Mouse (Mus musculus): ENCODE data around the gene Tanc2. TPM values are rescaled to one million over a fixed set of nuclear protein-coding genes. Genes with fewer than 3 reads are reported as not detected.
A peak's percentile ranks its signal among the peaks of the same experiment; 100 is the strongest.

The Tanc2 gene
- polyA plus RNA-seq, 1 experiment from 2014 or later = 17.7 TPM

- H3K4me3 ChIP-seq (replicated peaks) = no peak overlapping the region
- 0 out of 2 replicates have a peak, but pooled peaks cover 11% of the 10 kb centered on the region for H3K36me3 ChIP-seq (replicated peaks)
- peaks cover 18% of the 10 kb centered on the region for H3K4me1 ChIP-seq
- no peak overlapping the region for H3K9ac ChIP-seq
- 88% methylated on average over 8 of the region's 8 CpGs for WGBS
- no peaks in the 10 kb centered on the region for H3K27me3 ChIP-seq
- no peak overlapping the region for H3K4me2 ChIP-seq
- no peak overlapping the region for H3K27ac ChIP-seq
- H3K9me3 ChIP-seq = no peaks in the 10 kb centered on the region
- no peak for ATAC-seq (ENCODE audit: low FRiP score)
These were observed 345.7 kb downstream of the Tanc2 start for GRCm38 (mm10) chr11:105935496-105935895.

GRCm38 (mm10) chr11:105936200-105936599 lies 346.4 kb downstream of the Tanc2 start:
- Histone ChIP-seq H3K9me3 (no peaks in the 10 kb centered on the region), H3K36me3 (replicated peaks) (0 out of 2 replicates have a peak, but pooled peaks cover 11% of the 10 kb centered on the region), H3K4me2 (no peak overlapping the region), H3K4me1 (peaks cover 18% of the 10 kb centered on the region), H3K4me3 (replicated peaks) (no peak overlapping the region), H3K27ac (no peak overlapping the region), H3K27me3 (no peaks in the 10 kb centered on the region), H3K9ac (no peak overlapping the region)
- ATAC-seq (ENCODE audit: low FRiP score) = no peak
- 91% methylated on average over 6 of the region's 6 CpGs for WGBS

DNA sequence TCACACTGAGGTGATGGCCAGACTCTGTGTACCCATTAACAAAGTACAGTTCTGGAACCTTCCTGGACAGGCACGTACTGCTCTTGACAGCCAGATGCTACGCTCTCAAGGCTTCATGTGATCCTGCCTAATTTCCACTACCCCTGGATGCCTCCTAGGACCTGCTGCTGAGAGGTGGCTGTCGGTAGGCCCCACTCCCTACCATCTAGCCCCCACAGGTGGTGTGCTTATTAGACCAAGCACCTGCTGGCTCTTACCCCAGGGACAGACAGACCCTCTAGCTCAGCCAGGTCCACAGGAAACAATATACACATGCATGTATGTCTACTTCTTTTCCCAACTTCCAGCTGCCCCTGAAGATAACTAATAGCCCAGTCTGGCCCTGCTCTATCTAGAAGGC lies 347.2 kb downstream of the Tanc2 start:
- 96% methylated on average over 3 of the region's 3 CpGs for WGBS
- no peak for ATAC-seq (ENCODE audit: low FRiP score)
- peaks cover 20% of the 10 kb centered on the region for H3K4me1 ChIP-seq

DNA sequence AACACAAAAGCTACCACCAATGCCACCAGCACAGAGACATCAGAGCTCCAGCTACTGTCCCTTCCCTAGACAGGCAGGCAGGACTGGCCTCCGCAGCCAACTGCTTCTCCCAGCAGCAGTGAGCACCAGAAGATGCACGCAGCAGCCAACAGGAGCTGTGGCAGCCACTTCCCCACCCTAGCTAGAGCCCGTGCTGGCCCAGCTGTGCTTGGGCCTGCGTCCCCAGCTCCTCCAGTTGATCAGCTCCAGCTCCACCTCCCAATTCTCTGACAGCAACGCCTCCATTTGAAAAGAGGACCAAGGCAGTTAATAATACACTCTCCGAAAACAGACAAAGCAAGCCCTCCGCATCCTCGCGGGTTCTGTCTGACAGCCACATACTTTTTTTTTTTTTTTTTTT lies 349.0 kb downstream of the Tanc2 start:
- Histone ChIP-seq H3K4me3 (replicated peaks) (no peak overlapping the region), H3K36me3 (replicated peaks) (0 out of 2 replicates have a peak, but pooled peaks cover 11% of the 10 kb centered on the region), H3K4me2 (no peak overlapping the region), H3K9ac (no peak overlapping the region), H3K27ac (0 out of 2 replicates have a peak overlapping the region, but pooled peaks have one; percentile 20), H3K27me3 (0 out of 2 replicates have a peak, but pooled peaks cover 19% of the 10 kb centered on the region), H3K9me3 (no peaks in the 10 kb centered on the region), H3K4me1 (peaks cover 27% of the 10 kb centered on the region)
- ATAC-seq (ENCODE audit: low FRiP score) = no peak
- WGBS = 42% methylated on average over 9 of the region's 9 CpGs

More for the DNA sequence above, 347.2 kb downstream of the Tanc2 start:
- Histone ChIP-seq H3K4me2 (no peak overlapping the region), H3K9me3 (no peaks in the 10 kb centered on the region), H3K27ac (no peak overlapping the region), H3K9ac (no peak overlapping the region), H3K27me3 (0 out of 2 replicates have a peak, but pooled peaks cover 7% of the 10 kb centered on the region), H3K36me3 (replicated peaks) (0 out of 2 replicates have a peak, but pooled peaks cover 11% of the 10 kb centered on the region), H3K4me3 (replicated peaks) (no peak overlapping the region)

- Histone ChIP-seq H3K27me3 (peaks cover 35% of the 10 kb centered on the region; the same call in 1 of the 2 replicates), H3K9me3 (no peaks in the 10 kb centered on the region), H3K27ac (no peak overlapping the region), H3K4me1 (peaks cover 23% of the 10 kb centered on the region), H3K9ac (no peak overlapping the region), H3K36me3 (replicated peaks) (no peaks in the 10 kb centered on the region), H3K4me3 (replicated peaks) (no peak overlapping the region), H3K4me2 (no peak overlapping the region)
- no peak for ATAC-seq (ENCODE audit: low FRiP score)
- 64% methylated on average over 8 of the region's 8 CpGs for WGBS
These were observed 352.2 kb downstream of the Tanc2 start for GRCm38 (mm10) chr11:105941973-105942372.

GRCm38 (mm10) chr11:105943133-105944102 lies 353.6 kb downstream of the Tanc2 start:
- H3K27me3 ChIP-seq = peaks cover 38% of the 10 kb centered on the region; the same call in 1 of the 2 replicates
- H3K9ac ChIP-seq = peak overlapping the region; percentile 70
- H3K9me3 ChIP-seq = no peaks in the 10 kb centered on the region
- no peaks in the 10 kb centered on the region for H3K36me3 ChIP-seq (replicated peaks)
- ATAC-seq (ENCODE audit: low FRiP score) = peak; percentile 51
- peak overlapping the region; percentile 72 for H3K4me3 ChIP-seq (replicated peaks)
- peak overlapping the region; percentile 97 for H3K4me2 ChIP-seq
- no peak overlapping the region for H3K27ac ChIP-seq
- WGBS = 6% methylated on average over 46 of the region's 47 CpGs
- H3K4me1 ChIP-seq = peaks cover 23% of the 10 kb centered on the region

- Histone ChIP-seq H3K27ac (no peak overlapping the region), H3K9ac (peak overlapping the region; percentile 70), H3K4me2 (peak overlapping the region; percentile 97), H3K36me3 (replicated peaks) (no peaks in the 10 kb centered on the region), H3K4me3 (replicated peaks) (peak overlapping the region; percentile 72), H3K9me3 (no peaks in the 10 kb centered on the region), H3K4me1 (peaks cover 20% of the 10 kb centered on the region), H3K27me3 (peaks cover 39% of the 10 kb centered on the region; the same call in 1 of the 2 replicates)
- WGBS = under 1% methylated on average over 59 of the region's 59 CpGs
- ATAC-seq (ENCODE audit: low FRiP score) = peak; percentile 77
These were observed 354.4 kb downstream of the Tanc2 start for GRCm38 (mm10) chr11:105944126-105944621.

DNA sequence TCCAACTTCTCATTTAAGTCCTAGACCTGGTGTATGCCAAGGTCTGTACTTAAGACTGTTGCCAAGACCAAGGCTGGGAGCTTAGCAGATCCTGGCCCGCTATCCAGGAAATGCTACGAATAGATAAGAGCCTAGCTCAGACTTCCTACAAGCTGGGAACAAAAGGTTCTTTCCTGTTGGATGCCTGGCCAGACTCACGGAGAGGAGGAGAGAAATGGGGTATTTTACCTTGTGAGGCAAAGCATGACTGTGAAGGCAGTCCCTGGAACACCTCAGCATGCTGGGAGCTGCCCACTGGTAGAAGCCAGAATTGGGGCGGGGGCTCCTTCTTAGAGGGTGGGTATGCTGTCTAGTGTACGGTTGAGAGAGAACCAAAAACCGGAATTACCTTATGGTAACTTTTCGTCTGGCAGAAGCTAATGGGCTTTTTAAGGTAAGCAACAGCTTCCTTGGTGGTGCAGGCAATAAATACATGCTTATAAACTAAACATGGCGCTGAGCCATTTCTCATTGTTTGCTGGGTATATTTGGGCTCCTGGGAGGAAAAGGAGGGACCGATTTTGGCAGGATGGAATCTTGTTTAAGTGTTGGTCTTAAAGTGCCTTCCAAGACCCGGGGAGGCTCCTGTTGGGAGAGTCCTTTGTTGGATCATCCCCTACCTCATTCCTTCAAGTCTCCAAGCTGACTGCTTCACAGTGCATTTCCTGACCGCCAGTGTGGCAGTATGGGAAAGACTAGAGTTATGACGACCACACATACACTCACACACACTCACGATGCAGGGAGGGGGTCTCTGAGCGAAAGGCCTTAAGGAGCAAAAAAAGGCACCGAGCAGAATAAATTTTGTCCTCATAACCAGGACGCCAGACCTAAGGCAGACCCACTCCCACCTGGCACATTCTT lies 355.2 kb downstream of the Tanc2 start:
- peaks cover 20% of the 10 kb centered on the region for H3K4me1 ChIP-seq
- no peaks in the 10 kb centered on the region for H3K36me3 ChIP-seq (replicated peaks)
- H3K4me2 ChIP-seq = peak overlapping the region; percentile 97
- H3K27me3 ChIP-seq = peaks cover 39% of the 10 kb centered on the region; the same call in 1 of the 2 replicates
- no peaks in the 10 kb centered on the region for H3K9me3 ChIP-seq
- 79% methylated on average over 16 of the region's 16 CpGs for WGBS
- ATAC-seq (ENCODE audit: low FRiP score) = no peak
- peak overlapping the region; percentile 72 for H3K4me3 ChIP-seq (replicated peaks)
- H3K9ac ChIP-seq = peak overlapping the region; percentile 70; the same call in 1 of the 2 replicates
- H3K27ac ChIP-seq = no peak overlapping the region

DNA sequence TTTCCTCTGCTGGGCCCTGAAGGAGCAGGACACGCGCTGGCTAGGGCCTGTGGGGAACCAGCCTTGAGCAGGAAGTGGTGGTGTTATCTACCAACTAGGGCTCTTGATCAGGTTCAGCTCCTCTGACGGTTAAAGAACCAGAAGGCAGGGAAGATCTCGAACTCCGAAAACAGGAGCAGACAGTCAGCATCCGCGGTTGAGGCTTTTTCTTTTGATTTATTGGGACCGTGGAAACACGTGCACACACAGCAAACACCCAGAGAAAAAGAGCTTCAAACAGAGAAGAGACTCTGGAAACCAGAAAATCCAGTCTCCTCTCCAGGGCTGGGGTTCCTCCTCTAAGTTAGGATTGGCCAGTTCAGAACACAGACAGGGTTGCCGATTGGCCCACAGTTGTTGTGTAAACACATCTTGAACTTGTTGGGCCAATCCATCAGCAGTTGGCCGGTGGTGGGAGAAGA lies 356.9 kb downstream of the Tanc2 start:
- Histone ChIP-seq H3K9me3 (no peaks in the 10 kb centered on the region), H3K4me2 (no peak overlapping the region), H3K9ac (no peak overlapping the region), H3K4me3 (replicated peaks) (no peak overlapping the region), H3K36me3 (replicated peaks) (no peaks in the 10 kb centered on the region), H3K4me1 (peaks cover 20% of the 10 kb centered on the region), H3K27me3 (peaks cover 35% of the 10 kb centered on the region; the same call in 1 of the 2 replicates), H3K27ac (no peak overlapping the region)
- 55% methylated on average over 11 of the region's 11 CpGs for WGBS
- ATAC-seq (ENCODE audit: low FRiP score) = no peak

DNA sequence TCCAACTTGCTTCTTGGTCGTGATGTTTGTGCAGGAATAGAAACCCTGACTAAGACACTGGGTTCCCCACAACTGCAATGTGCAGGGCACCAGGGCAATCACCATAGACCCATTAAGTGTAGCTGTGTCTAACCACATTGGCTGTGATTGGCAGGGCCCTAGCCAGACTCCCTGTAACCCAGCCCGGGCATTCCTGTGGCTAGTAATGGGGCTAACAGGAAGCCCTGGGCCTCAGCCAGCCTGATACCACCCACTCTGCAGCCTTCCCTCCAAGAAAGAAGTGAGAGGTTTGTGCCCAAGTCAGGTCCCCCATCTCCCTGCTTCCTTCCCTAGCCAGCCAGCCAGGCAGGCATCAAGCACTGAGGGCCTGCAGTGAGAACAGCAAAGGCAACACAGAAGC lies 358.5 kb downstream of the Tanc2 start:
- Histone ChIP-seq H3K9ac (no peak overlapping the region), H3K9me3 (no peaks in the 10 kb centered on the region), H3K36me3 (replicated peaks) (no peaks in the 10 kb centered on the region), H3K4me2 (no peak overlapping the region), H3K27me3 (peaks cover 24% of the 10 kb centered on the region; the same call in 1 of the 2 replicates), H3K4me3 (replicated peaks) (no peak overlapping the region), H3K27ac (no peak overlapping the region), H3K4me1 (peaks cover 15% of the 10 kb centered on the region)
- WGBS = 72% methylated on average over 2 of the region's 2 CpGs
- no peak for ATAC-seq (ENCODE audit: low FRiP score)

DNA sequence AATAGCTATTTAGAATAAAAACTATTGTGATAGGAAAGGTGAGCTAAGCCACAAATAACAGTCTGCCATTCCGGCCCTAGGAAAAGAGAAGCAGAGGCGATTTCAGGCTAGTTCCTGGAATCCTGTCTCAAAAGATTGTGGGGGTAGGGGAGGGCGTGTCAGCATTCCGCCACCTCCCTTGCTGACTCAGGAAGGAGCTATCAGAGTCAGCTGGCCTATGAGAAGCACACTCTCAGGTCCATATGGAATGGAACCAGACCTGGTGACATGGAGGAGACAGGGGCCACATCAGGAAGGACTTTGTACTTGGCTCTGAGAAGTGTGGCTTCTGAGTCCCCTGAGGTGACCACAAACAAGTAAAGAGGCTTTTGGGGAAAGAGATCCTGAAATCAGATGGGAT lies 360.7 kb downstream of the Tanc2 start:
- WGBS = 78% methylated on average over 4 of the region's 4 CpGs
- H3K9ac ChIP-seq = no peak overlapping the region
- H3K36me3 ChIP-seq (replicated peaks) = no peaks in the 10 kb centered on the region
- no peaks in the 10 kb centered on the region for H3K9me3 ChIP-seq
- H3K4me2 ChIP-seq = no peak overlapping the region
- H3K4me3 ChIP-seq (replicated peaks) = no peak overlapping the region
- no peak overlapping the region for H3K27ac ChIP-seq
- 0 out of 2 replicates have a peak, but pooled peaks cover 4% of the 10 kb centered on the region for H3K27me3 ChIP-seq
- no peak for ATAC-seq (ENCODE audit: low FRiP score)
- H3K4me1 ChIP-seq = no peaks in the 10 kb centered on the region
